Mouse (Mus musculus): Measurements from ENCODE around the gene Gm20390.

GRCm38 (mm10) chr11:93940906-93941305 lies 27.2 kb downstream of the Gm20390 start:
- TF ChIP-seq POLR2A (IDR thresholded peaks at IDR 0.05; ENCODE audit: extremely low read depth, insufficient read depth, low read length) (no peak), CTCF (IDR thresholded peaks at IDR 0.05; ENCODE audit: low read depth, low read length) (no peak)

Data from liver, adult 2 months (tissue).